Mouse (Mus musculus) embryonic fibroblast, embryonic 13.5 days (primary cell): ENCODE results near the gene Spata13.

Experiments used
- CTCF ChIP-seq: IDR thresholded peaks from 2 replicates; pipeline ENCODE4 v1.5.1; 2011; ENCODE audit warnings: mild to moderate bottlenecking, control low read depth, low read length, moderate library complexity, borderline replicate concordance; ENCODE audit not compliant: insufficient read depth
- POLR2A ChIP-seq: IDR thresholded peaks from 2 replicates; pipeline ENCODE4 v1.6.1; 2011; ENCODE audit warnings: low read depth, mild to moderate bottlenecking, control low read depth, low read length, moderate library complexity

DNA sequence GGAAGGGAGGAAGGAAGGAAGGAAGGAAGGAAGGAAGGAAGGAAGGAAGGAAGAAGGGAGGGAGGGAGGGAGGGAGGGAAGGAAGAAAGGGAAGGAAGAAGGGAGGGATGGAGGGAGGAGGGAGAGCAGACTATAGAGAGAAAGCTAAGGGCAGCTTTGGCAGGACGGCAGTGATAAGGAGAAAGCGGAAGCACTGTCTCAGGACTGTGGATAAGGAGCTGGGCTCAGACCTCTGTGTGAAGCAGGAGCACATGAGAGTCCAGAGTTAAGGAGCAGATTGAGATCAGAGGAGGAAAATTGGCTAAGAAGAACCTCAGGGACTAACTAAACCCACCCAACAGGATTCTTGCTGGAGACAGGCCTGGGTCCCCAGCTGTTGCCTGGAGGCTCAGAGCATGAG lies 28.2 kb upstream of the Spata13 start:
- TF ChIP-seq CTCF: no peak
- no peak for TF ChIP-seq POLR2A
